Mouse (Mus musculus): ENCODE results near the gene Nagk. TPM values are rescaled to one million over a fixed set of nuclear protein-coding genes. Genes with fewer than 3 reads are reported as not detected.

Nagk gene
- 4.8 and 6.9 TPM in 2 replicates for polyA plus RNA-seq (2012; rRNA removed)

DNA sequence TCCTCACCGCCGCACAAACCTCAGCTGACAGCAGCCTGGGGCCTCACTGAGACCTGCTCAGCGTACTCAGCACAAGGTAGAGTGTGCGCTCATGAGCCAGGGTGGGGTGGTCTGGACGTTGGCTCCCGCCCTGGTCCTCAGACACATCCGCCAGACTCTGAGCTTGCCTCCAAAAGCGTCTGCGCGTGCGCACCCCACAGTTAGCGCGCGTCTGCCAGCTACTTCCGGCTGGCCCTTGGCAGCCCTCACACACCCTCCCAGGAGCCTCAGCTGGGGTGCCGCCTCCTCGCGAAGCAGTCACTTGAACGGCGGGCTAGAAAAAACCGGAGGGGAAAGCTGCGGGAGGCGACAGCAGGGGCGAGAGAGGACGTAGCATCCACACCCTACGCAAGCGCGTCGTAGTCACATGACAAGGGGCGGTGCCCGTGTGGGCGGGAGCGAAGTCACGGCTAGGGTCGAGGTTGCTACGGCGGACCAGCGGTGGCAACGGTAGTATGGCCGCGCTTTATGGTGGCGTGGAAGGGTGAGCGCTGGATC is at the start of gene Nagk:
TSS of gene Nagk (plus strand) at position 223 of the 537 bp plus-strand sequence.

GRCm38 (mm10) chr6:83762344-83762743 is 32.4 kb upstream of the Nagk start, which contains the start of gene Ankrd53:
TSS of gene Ankrd53 (plus strand) at chr6:83762644.

DNA sequence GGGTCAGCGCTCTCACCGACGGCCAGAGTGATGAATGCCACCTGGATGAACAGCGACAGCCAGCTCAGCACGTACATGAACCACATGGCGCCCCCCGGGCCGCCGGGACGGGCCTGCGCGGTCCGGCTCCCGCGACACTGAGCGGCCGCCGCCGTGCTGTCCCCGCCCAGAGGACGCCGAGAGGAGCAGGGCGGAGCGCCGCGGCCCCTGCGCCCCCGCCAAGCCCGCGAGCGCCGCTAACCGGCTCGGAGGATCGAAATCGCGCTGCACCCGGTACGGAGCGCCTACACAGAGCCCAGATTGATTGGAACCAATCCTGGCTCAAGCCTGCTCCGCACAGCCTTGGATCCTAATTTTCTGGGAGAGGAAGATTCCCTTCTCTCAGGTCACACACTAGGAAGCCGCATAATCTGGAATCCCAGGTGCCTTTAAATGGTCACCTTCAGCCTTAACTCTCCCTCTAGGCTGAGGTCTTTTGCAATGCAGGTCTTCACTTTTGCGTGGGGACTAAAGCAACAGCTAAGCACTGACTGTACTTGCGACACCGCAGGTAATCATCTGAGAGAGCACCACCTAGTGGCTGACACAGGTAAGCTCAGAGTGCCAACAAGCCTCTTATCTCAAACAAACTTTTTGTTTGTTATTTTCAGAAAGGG is 19.0 kb upstream of the Nagk start, which contains the start of gene Tex261:
TSS of gene Tex261 (minus strand) at position 176 of the 656 bp plus-strand sequence.

GRCm38 (mm10) chr6:83831606-83832123 is 36.9 kb downstream of the Nagk start, which contains the start of gene Paip2b:
TSS of gene Paip2b (minus strand) at chr6:83831741.

Other genes with a start within 250 kb of the Nagk start
- gene Stambp, start 222.3 kb upstream of the Nagk start, polyA plus RNA-seq (2012; rRNA removed): 6.3 and 7.0 TPM in 2 replicates
- gene Clec4f, start 138.8 kb upstream of the Nagk start, polyA plus RNA-seq (2012; rRNA removed): 3.7 and 4.2 TPM in 2 replicates
- 0.15 and 0.22 TPM in 2 replicates for gene Cd207, start 117.1 kb upstream of the Nagk start, polyA plus RNA-seq (2012; rRNA removed)
- gene Vax2, start 83.7 kb upstream of the Nagk start, polyA plus RNA-seq (2012; rRNA removed): not detected in 2 replicates
- gene Atp6v1b1, start 52.0 kb upstream of the Nagk start, polyA plus RNA-seq (2012; rRNA removed): 0.03 and 0.05 TPM in 2 replicates
- not detected in 2 replicates for gene Ankrd53, start 32.3 kb upstream of the Nagk start, polyA plus RNA-seq (2012; rRNA removed)
- 19.2 and 22.3 TPM in 2 replicates for gene Tex261, start 19.2 kb upstream of the Nagk start, polyA plus RNA-seq (2012; rRNA removed)
- gene Paip2b, start 36.8 kb downstream of the Nagk start, polyA plus RNA-seq (2012; rRNA removed): 6.7 TPM in 2 replicates
- gene Zfp638, start 72.1 kb downstream of the Nagk start, polyA plus RNA-seq (2012; rRNA removed): 16.9 and 17.9 TPM in 2 replicates
- 1.6 and 1.9 TPM in 2 replicates for gene Dysf, start 213.6 kb downstream of the Nagk start, polyA plus RNA-seq (2012; rRNA removed)